Mouse (Mus musculus): ENCODE data around the gene Sf3a2. TPM values are rescaled to one million over a fixed set of nuclear protein-coding genes. Genes with fewer than 3 reads are reported as not detected.

Sf3a2 gene
- polyA plus RNA-seq, 1 experiment from 2014 or later: 51.3 TPM

- Histone ChIP-seq H3K9me3 (replicated peaks; ENCODE audit: control insufficient read depth, low read length) (no peaks in the 10 kb centered on the region; the same call in 1 of the 2 replicates), H3K4me1 (ENCODE audit: control insufficient read depth, insufficient read depth, low read length) (peaks cover 22% of the 10 kb centered on the region), H3K27me3 (ENCODE audit: control insufficient read depth, insufficient read depth, low read length) (peaks cover 31% of the 10 kb centered on the region), H3K9ac (ENCODE audit: low read length) (no peak overlapping the region), H3K36me3 (ENCODE audit: control insufficient read depth, insufficient read depth, low read length) (peaks cover 11% of the 10 kb centered on the region; the same call in 1 of the 2 replicates), H3K4me3 (replicated peaks; ENCODE audit: low read length) (no peak overlapping the region), H3K4me2 (ENCODE audit: low read depth, low read length) (no peak overlapping the region), H3K27ac (ENCODE audit: low read length) (no peak overlapping the region)
- no peak for ATAC-seq (ENCODE audit: insufficient read depth, low FRiP score)
- WGBS: 4% methylated on average over 9 of the region's 9 CpGs
These were observed 33.1 kb downstream of the Sf3a2 start for GRCm38 (mm10) chr10:80831136-80831535.

DNA sequence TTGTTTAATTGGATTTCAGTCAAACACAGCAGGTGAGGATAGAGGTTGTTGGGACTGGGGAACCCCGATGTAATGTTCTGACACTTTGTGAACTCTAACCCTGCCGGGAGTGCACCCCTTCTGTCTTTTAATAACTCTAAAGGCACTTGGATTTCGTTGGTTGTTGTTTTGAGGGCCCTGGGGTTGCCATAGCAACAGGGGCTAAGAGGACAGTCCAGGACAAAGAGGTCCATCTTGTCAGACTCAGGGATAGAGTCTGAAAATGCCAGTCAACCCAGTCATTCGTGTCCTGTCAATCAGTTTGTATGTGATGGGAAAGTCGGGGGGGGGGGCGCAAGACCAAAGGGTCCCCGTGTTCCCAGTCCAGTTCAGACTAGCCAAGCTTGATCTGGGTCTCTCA, 34.8 kb downstream of the Sf3a2 start:
- Histone ChIP-seq H3K36me3 (ENCODE audit: control insufficient read depth, insufficient read depth, low read length) (peaks cover 11% of the 10 kb centered on the region; the same call in 1 of the 2 replicates), H3K9ac (ENCODE audit: low read length) (no peak overlapping the region), H3K27me3 (ENCODE audit: control insufficient read depth, insufficient read depth, low read length) (peaks cover 44% of the 10 kb centered on the region), H3K4me3 (replicated peaks; ENCODE audit: low read length) (no peak overlapping the region), H3K9me3 (replicated peaks; ENCODE audit: control insufficient read depth, low read length) (no peaks in the 10 kb centered on the region; the same call in 1 of the 2 replicates), H3K27ac (ENCODE audit: low read length) (no peak overlapping the region), H3K4me2 (ENCODE audit: low read depth, low read length) (no peak overlapping the region), H3K4me1 (ENCODE audit: control insufficient read depth, insufficient read depth, low read length) (peaks cover 20% of the 10 kb centered on the region)
- ATAC-seq (ENCODE audit: insufficient read depth, low FRiP score): no peak
- 70% methylated on average over 7 of the region's 7 CpGs for WGBS

DNA sequence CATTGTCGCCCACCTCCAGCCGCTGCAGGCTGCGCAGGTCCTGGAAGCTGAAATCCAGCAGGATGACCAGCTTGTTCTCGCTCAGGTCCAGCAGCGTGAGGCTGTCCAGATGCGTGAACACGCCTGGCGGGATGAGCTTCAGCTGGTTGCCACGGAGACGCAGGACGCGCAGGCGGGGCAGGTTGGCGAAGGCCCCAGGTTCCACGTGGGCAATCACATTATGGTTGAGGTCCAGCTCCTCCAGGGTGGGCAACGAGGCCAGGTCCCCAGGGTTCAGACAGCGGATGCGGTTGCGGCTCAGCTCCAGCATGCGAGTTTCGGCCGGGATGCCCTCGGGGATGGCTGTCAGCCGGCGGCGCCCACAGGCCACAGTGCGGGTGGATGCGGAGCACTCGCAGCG, 37.6 kb downstream of the Sf3a2 start:
- no peak for ATAC-seq (ENCODE audit: insufficient read depth, low FRiP score)
- peaks cover 44% of the 10 kb centered on the region for H3K27me3 ChIP-seq (ENCODE audit: control insufficient read depth, insufficient read depth, low read length)
- no peak overlapping the region for H3K9ac ChIP-seq (ENCODE audit: low read length)
- no peaks in the 10 kb centered on the region; the same call in 1 of the 2 replicates for H3K9me3 ChIP-seq (replicated peaks; ENCODE audit: control insufficient read depth, low read length)
- no peak overlapping the region for H3K4me3 ChIP-seq (replicated peaks; ENCODE audit: low read length)
- H3K27ac ChIP-seq (ENCODE audit: low read length): no peak overlapping the region
- peaks cover 7% of the 10 kb centered on the region for H3K4me1 ChIP-seq (ENCODE audit: control insufficient read depth, insufficient read depth, low read length)
- no peak overlapping the region for H3K4me2 ChIP-seq (ENCODE audit: low read depth, low read length)
- WGBS: 46% methylated on average over 30 of the region's 30 CpGs
- H3K36me3 ChIP-seq (ENCODE audit: control insufficient read depth, insufficient read depth, low read length): 0 out of 2 replicates have a peak, but pooled peaks cover under 1% of the 10 kb centered on the region

DNA sequence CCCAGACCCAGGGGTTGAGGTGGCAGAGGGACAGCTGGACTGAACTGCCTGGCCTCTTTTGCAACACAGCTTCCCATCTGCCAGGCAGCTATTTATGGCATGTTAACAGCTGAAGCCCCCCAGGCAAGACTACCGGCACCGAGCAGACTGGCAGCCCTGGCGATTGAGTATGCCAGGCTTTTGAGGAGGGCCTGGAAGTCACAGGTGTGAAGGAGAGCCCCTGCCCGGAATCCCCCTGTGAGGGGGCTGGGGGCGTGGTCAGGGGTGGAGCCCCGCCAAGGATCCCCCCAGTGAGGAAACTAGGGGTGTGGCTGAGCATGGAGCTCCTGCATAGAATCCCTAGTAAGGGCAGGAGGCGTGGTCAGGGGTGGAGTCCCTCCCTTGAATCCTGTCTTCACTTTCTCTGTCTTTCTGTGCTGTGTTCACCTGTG, 39.0 kb downstream of the Sf3a2 start:
- no peak overlapping the region for H3K9ac ChIP-seq (ENCODE audit: low read length)
- H3K4me3 ChIP-seq (replicated peaks; ENCODE audit: low read length): no peak overlapping the region
- ATAC-seq (ENCODE audit: insufficient read depth, low FRiP score): no peak
- no peaks in the 10 kb centered on the region; the same call in 1 of the 2 replicates for H3K9me3 ChIP-seq (replicated peaks; ENCODE audit: control insufficient read depth, low read length)
- H3K4me2 ChIP-seq (ENCODE audit: low read depth, low read length): no peak overlapping the region
- H3K27ac ChIP-seq (ENCODE audit: low read length): no peak overlapping the region
- H3K27me3 ChIP-seq (ENCODE audit: control insufficient read depth, insufficient read depth, low read length): peaks cover 47% of the 10 kb centered on the region
- H3K36me3 ChIP-seq (ENCODE audit: control insufficient read depth, insufficient read depth, low read length): no peaks in the 10 kb centered on the region
- H3K4me1 ChIP-seq (ENCODE audit: control insufficient read depth, insufficient read depth, low read length): no peaks in the 10 kb centered on the region
- WGBS: 52% methylated on average over 7 of the region's 7 CpGs

- WGBS: 31% methylated on average over 2 of the region's 2 CpGs
- Histone ChIP-seq H3K4me2 (ENCODE audit: low read depth, low read length) (no peak overlapping the region), H3K4me1 (ENCODE audit: control insufficient read depth, insufficient read depth, low read length) (no peaks in the 10 kb centered on the region), H3K27me3 (ENCODE audit: control insufficient read depth, insufficient read depth, low read length) (peaks cover 56% of the 10 kb centered on the region), H3K27ac (ENCODE audit: low read length) (no peak overlapping the region), H3K36me3 (ENCODE audit: control insufficient read depth, insufficient read depth, low read length) (no peaks in the 10 kb centered on the region), H3K9me3 (replicated peaks; ENCODE audit: control insufficient read depth, low read length) (no peaks in the 10 kb centered on the region; the same call in 1 of the 2 replicates), H3K9ac (ENCODE audit: low read length) (no peak overlapping the region), H3K4me3 (replicated peaks; ENCODE audit: low read length) (no peak overlapping the region)
- ATAC-seq (ENCODE audit: insufficient read depth, low FRiP score): no peak
These were observed 39.8 kb downstream of the Sf3a2 start for GRCm38 (mm10) chr10:80837827-80838226.

GRCm38 (mm10) chr10:80838346-80838912, 40.4 kb downstream of the Sf3a2 start:
- Histone ChIP-seq H3K4me1 (ENCODE audit: control insufficient read depth, insufficient read depth, low read length) (no peaks in the 10 kb centered on the region), H3K36me3 (ENCODE audit: control insufficient read depth, insufficient read depth, low read length) (no peaks in the 10 kb centered on the region), H3K27me3 (ENCODE audit: control insufficient read depth, insufficient read depth, low read length) (peaks cover 58% of the 10 kb centered on the region), H3K9me3 (replicated peaks; ENCODE audit: control insufficient read depth, low read length) (no peaks in the 10 kb centered on the region; the same call in 1 of the 2 replicates), H3K4me2 (ENCODE audit: low read depth, low read length) (no peak overlapping the region), H3K4me3 (replicated peaks; ENCODE audit: low read length) (no peak overlapping the region), H3K9ac (ENCODE audit: low read length) (no peak overlapping the region), H3K27ac (ENCODE audit: low read length) (no peak overlapping the region)
- WGBS: 55% methylated on average over 2 of the region's 2 CpGs
- ATAC-seq (ENCODE audit: insufficient read depth, low FRiP score): no peak

DNA sequence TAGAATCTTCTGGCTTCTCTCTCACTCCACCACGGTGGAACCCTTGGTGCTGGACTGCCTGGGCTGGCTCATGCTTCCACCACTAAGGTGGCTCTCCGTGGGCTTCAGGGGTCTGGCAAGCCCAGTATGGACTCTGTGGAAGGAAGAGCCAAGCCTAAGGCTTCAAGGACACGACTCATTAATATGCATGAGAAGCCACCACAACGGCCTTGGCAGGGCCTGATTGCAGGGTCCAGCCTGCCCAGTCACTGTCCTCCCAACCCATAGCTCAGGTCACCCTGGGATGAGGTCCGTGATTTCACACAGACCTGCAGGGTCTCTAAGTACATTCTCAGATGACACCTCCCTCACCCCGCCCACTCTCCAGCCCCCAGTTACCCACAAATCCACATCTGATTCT, 41.9 kb downstream of the Sf3a2 start:
- H3K4me3 ChIP-seq (replicated peaks; ENCODE audit: low read length): no peak overlapping the region
- H3K4me2 ChIP-seq (ENCODE audit: low read depth, low read length): no peak overlapping the region
- peaks cover 4% of the 10 kb centered on the region; the same call in 1 of the 2 replicates for H3K4me1 ChIP-seq (ENCODE audit: control insufficient read depth, insufficient read depth, low read length)
- no peaks in the 10 kb centered on the region for H3K9me3 ChIP-seq (replicated peaks; ENCODE audit: control insufficient read depth, low read length)
- H3K27me3 ChIP-seq (ENCODE audit: control insufficient read depth, insufficient read depth, low read length): peaks cover 58% of the 10 kb centered on the region
- no peak for ATAC-seq (ENCODE audit: insufficient read depth, low FRiP score)
- 57% methylated on average over 6 of the region's 6 CpGs for WGBS
- no peak overlapping the region for H3K9ac ChIP-seq (ENCODE audit: low read length)
- H3K36me3 ChIP-seq (ENCODE audit: control insufficient read depth, insufficient read depth, low read length): no peaks in the 10 kb centered on the region
- H3K27ac ChIP-seq (ENCODE audit: low read length): no peak overlapping the region

DNA sequence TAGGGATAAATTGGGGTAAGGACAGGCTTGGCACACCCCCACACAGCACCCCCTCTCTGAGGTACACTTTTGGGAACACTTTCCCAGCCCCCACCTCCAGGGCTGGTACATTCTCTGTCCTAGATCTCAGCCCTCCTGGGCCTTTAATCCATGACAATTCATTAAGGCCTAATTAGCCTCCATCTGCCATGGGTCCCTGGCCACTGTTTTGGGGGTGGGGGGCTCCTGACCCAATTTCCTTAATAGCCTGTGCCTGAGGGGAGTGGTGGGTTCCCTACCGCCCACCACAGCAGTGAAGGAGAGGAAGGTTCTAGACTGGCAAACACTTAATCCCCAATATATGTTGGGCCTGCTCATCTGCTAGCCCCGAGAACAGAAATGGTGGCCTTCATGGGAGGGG, 43.7 kb downstream of the Sf3a2 start:
- H3K36me3 ChIP-seq (ENCODE audit: control insufficient read depth, insufficient read depth, low read length): no peaks in the 10 kb centered on the region
- H3K9me3 ChIP-seq (replicated peaks; ENCODE audit: control insufficient read depth, low read length): no peaks in the 10 kb centered on the region
- H3K27ac ChIP-seq (ENCODE audit: low read length): no peak overlapping the region
- H3K4me3 ChIP-seq (replicated peaks; ENCODE audit: low read length): no peak overlapping the region
- peaks cover 42% of the 10 kb centered on the region for H3K27me3 ChIP-seq (ENCODE audit: control insufficient read depth, insufficient read depth, low read length)
- peaks cover 4% of the 10 kb centered on the region; the same call in 1 of the 2 replicates for H3K4me1 ChIP-seq (ENCODE audit: control insufficient read depth, insufficient read depth, low read length)
- 77% methylated on average over 2 of the region's 2 CpGs for WGBS
- no peak overlapping the region for H3K4me2 ChIP-seq (ENCODE audit: low read depth, low read length)
- ATAC-seq (ENCODE audit: insufficient read depth, low FRiP score): no peak
- H3K9ac ChIP-seq (ENCODE audit: low read length): no peak overlapping the region

DNA sequence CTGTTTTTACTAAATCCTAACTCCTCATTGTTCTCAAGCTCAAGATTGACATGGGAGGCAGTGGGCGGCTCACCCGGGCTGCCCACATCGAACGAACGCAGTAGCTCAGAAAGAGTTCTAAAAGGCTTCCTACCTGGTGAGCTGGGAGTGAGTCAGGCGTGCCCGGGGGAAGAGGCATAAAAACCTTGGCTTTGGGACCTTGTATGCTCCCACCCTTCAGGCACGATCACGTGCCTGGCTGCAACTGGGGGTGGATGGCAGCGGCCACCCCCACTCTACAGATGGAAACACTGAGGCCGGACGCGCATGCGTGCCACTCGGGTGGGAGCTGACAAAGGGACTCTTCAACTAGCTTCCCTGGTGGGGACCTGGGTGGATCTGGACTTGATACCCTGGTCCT, 44.3 kb downstream of the Sf3a2 start:
- Histone ChIP-seq H3K4me2 (ENCODE audit: low read depth, low read length) (no peak overlapping the region), H3K27me3 (ENCODE audit: control insufficient read depth, insufficient read depth, low read length) (peaks cover 37% of the 10 kb centered on the region), H3K9me3 (replicated peaks; ENCODE audit: control insufficient read depth, low read length) (no peaks in the 10 kb centered on the region), H3K27ac (ENCODE audit: low read length) (no peak overlapping the region), H3K4me1 (ENCODE audit: control insufficient read depth, insufficient read depth, low read length) (peaks cover 4% of the 10 kb centered on the region; the same call in 1 of the 2 replicates), H3K9ac (ENCODE audit: low read length) (no peak overlapping the region), H3K36me3 (ENCODE audit: control insufficient read depth, insufficient read depth, low read length) (no peaks in the 10 kb centered on the region), H3K4me3 (replicated peaks; ENCODE audit: low read length) (no peak overlapping the region)
- 76% methylated on average over 15 of the region's 15 CpGs for WGBS
- no peak for ATAC-seq (ENCODE audit: insufficient read depth, low FRiP score)
